Mouse (Mus musculus) G1E (cell line): ENCODE results near the gene Hsd3b7.

Source experiments
- CTCF ChIP-seq: IDR thresholded peaks from 2 replicates; pipeline ENCODE4 v1.5.1; 2012; ENCODE audit warnings: low read depth, low read length, inconsistent platforms, mixed read lengths
- POLR2AphosphoS5 ChIP-seq: IDR thresholded peaks from 2 replicates; pipeline ENCODE4 v1.6.1; 2012; ENCODE audit warnings: low read depth, low read length, inconsistent platforms; ENCODE audit not compliant: insufficient replicate concordance

- TF ChIP-seq POLR2AphosphoS5, result no peak
- TF ChIP-seq CTCF, result no peak
Observed at GRCm38 (mm10) chr7:127801010-127801621, 712 bp downstream of the Hsd3b7 start.
